Mouse (Mus musculus) heart, adult 18-20 months (tissue): ENCODE measurements at regions not wholly inside any gene's neighbourhood (a gene's known extent, or its start where the extent isn't known, plus 50 kb on each side); places are given as distances from the start of the nearest gene placed in this dataset.

ENCODE experiments used
- DNase-seq, 2 experiments: peaks; one replicate each; pipeline ENCODE4 v3.0.0; 2021 to 2022; ENCODE audit warnings: mixed read lengths in 1 of 2

DNA sequence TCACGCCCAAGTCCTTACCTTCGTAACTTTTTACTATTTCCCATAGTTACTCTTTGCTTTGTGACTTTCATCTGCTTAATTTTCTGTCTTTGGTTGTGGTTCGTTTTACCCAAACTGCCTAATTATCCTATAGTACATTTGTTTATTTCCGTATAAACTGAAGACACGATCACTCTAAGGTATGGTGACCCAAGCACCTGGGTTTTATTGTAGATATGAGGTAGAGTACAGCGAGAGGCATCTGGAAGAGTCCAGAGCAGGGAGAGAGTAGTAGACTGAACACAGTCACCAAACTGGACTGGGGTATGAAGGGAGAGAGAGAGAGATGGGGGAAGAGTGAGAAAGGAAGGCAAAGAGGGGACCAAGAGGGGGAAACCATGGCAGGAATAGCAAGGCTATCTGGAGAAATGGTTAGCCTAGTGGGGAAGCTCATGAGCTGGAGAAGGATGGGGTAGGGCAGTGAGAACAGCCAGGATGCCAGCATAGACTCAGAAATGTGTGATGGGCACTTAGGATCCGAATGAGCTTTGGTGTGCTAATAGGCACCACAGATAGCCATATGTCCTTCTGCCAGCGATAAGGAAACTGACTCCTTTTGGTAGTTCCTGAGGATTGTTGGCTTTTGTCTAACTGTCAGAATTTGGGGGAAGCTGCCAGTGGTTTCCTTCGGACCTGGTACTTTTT lies 197.9 kb upstream of the Hs6st1 start:
- no peak for DNase-seq

DNA sequence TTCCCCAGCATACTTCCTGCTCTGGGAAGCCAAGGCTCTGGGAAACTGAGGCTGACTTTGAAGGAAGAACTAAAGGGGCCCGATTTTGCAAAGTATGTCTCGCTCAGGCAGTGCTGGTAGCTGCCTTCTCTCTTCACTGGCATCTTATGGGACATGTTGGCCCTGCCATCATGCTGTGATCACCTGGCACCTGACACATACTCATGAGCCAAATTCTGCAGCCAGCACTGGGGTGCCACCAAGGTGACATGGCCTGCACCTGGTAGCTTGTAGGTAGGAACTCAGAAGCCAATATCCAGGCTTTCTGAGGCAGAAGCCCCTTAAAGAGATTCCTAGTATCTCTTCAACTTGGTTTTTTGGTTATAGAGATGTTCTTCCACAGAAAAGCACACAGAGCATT lies 195.2 kb upstream of the Hs6st1 start:
- no peak for DNase-seq

DNA sequence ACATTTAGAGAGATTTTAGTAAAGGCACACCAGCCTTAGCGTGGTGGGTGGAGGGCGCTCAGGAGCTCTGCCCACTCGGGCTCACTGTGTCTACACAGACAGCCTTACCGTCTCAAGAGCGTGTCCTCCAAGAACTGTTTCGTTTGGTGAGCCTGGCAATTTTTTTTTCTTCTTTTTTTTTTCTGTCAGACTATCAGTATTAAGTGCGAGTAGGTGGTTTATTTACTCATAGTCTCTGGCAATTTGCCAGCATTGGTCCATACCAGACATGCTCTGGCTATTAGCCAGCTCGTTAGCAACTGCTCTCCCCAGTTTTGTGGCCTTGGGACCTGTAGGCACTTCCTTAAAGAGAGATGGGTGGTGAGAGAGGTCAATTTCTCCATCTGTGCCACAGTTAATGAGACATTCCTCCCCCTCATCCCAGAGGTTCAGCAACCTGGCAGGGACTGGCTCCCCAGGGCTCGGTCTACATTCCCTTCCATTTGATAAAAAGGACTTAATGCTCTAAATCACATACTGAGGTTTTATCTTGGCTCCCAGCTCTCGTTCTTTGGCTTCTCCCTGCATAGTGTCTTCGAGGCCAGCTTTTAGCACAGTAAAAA lies 192.9 kb upstream of the Hs6st1 start:
- peak; percentile 36 to 78 for DNase-seq

DNA sequence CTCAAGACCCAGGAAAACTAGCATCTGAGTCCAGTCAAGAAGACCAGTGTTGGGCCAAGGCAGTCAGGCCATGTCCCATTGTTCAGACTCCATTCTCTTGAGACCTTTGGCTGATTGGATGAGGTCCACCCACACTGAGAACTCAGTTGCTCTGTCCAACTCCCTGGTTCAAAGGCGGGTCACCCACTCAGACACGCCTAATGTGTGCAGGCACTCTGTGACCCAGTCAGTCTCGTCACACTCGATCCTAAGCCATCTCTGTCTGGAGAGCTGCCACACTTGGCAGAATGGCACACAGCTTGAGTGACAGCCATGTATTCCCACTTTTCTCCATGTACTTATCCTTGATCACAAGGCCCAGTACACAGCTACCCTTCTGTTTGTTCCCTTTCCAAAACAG lies 189.8 kb upstream of the Hs6st1 start:
- peak; percentile 38 to 62 for DNase-seq

DNA sequence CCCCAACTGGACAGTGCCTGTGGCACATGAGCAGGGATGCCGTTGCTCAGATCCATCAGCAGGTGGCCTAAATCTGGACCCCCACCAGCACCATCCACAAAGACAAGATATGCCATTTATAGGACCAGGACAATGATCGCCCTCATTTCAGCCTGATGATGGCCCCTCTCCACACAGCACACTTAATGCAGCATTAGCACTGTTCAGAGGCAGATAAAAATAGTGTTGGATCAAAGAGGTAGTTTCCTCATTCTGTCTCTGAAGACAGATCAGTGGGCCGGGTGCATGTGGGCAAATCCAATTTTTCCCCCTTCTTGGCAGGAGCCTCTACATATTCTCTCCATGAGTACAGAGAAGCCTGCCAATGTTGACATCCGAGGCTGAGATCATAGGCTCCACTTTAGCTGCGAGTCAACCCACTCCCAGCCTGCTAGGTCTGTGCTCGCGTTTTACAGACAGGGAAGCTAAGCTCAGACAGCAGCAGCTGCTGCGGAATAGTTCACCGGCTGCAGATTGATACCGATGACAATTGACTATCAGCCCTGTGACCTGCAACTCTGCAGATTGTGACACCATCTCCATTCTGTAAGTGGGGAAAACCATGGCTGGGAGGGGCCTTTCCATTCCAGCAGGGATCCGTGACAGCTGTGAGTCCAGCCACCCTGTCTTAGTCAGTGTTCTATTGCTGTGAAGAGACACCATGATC lies 188.7 kb upstream of the Hs6st1 start:
- DNase-seq = peak; percentile 77 to 84

DNA sequence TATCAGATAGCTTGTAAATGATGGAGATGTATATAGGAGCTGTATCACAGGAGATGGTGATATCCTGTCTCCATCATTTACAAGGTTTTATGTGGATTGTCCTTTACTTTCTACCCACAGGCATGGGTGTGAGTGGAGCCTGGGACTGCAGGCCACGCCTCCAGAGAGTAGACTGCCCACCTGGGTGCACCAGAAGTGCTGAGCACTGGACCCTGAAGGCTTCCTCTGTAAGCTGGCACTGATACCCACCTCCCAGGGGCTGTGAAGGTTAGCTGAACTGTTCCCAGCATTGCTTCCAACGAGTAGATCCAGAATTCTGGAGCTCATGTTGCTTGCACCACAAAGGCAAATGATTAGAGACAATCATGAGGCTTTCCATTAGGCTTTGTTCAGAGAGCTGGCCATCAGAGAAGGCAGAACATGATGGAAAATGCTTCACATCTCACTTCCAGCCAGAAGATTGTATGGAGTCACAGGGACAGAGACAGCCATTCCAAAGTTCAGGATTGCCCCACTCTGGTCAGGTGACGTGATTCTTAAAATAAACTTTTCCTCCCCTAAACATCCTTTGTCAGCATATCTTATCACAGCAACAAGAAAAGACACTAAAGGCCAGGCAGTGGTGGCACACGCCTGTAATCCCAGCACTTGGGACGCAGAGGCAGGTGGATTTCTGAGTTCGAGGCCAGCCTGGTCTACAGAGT lies 187.5 kb upstream of the Hs6st1 start:
- no peak for DNase-seq

DNA sequence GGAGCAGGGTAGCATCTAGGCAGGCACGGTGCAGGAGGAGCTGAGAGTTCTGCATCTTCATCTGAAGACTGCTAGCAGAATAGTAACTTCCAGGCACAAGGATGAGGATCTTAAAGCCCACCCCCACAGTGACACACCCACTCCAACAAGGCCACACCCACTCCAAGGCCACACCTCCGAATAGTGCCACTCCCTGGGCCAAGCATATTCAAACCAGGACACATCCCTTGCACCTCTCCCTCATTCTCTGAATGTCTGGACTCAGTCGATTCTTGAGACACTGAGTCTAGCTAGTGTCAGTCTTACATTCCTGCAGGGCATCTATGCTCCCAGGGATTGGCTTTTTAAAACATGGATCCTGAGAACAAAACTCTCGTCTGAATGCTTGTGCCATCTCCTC lies 186.7 kb upstream of the Hs6st1 start:
- no peak for DNase-seq

DNA sequence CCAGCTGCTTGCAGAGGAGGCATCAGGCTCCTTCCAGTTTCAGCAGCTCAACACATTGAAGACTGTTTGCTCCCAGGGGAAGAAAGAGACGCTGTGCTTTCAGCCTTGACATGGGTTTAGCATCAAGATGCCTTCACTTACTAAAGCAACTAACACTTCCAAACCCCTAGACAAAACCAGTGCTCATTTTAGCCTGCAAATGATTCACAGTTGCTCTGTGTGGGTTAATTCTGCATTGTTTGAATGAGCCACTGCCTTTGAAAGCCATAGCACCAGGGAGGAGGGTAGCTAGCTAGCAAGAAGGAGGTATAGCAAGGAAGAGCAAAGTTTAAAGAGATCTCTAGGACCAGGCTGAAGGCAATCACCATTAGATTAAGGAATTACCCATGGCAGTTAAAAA lies 186.1 kb upstream of the Hs6st1 start:
- DNase-seq = no peak

DNA sequence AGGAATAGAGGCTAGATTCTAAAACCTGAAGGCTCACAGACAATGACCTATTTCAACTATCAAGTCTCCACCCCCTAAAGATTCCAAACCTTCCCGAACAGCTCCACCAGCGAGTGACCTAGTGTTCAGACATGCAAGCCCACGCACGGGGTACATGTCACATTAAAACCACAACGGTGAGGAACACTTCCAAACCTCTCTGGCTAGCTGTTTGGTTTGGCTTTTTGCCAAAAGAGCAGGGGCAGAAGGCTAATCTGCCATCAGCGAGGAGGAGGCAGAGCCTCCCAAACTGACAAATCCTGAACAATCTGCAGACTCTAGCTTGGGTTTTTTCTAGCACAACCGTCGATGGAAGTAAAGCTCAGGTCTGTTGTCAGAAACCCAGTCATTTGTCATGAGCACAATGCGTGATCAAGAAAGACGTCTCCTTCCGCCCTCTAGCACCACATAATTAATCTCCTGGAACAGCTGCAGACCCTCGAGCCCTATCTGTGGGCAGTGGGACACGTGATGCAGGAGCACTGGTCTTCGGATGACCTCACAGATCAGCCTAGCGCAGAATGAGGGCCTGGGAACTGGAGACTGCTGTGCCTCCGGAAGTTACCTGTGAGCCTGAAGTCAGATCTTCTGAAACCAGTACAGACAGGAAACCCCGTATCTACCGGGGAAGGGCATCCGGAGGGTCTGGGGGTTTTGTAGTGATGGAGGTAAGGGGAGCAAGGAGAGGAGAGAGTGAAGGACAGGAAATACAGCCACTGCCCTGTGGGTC lies 178.3 kb upstream of the Hs6st1 start:
- no peak for DNase-seq

DNA sequence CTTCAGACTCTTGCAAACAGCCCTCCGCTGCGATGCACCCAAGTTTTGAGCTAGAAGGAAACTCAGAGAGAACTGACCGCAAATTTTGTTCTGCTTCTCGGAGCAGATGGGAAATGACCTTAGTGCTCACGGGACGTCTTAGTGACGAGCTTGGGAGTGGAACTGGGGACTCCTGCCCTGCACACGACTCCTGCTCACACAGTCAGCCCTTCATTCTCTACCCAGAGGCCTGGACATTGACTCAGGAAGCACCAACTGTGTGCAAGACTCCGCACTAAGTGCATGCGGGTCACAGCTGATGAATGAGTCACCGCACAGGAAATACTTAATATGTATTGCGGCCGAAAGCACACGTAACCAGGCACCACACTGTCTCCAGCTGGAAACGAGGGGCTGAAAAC lies 177.7 kb upstream of the Hs6st1 start:
- peak in 1 of 2 experiments; percentile 6 for DNase-seq

DNA sequence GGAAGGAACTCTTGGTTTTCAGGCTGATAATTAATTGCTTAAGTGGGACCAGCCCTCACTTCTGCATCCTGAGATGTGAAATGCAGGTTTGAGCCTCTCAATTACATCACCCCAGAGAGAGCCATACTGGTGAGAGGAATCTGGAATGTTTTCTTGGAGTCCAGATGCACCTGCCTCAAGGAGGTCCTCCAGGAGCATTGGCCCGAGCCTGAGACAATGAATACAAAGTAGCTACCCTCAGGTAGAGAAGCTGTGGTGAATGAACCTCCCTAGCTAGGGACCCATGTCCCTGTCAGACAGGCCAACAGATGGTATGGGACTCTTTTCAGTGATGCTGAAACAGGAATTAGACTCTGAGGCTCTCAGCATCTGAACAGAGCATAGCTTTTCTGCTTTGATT lies 168.7 kb upstream of the Hs6st1 start:
- DNase-seq = no peak

DNA sequence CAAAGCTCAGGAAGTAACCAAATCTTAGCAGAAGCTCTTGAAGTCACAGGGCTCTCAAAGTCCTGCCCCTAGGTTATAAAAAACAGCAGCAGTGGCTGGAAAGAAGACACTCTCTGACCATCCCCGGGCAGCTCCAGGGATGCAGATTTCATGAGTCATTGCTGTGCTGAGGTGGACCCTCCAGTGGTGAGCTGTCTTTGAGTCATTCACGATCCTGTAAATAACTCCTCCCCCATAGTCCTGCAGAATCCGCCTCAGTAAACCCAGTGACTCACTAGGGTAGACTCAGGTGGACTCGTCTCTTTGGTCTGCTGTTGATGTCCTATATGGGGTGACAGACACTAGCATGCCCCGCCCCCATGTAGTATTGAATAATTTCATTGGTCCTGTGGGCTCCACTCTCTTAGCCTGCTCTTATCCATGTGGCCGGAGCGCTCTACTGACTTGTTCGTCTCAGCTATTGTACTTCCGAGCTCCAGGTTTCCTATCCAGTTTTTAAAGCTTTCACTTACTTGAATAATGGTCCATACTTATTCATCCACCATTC lies 164.1 kb upstream of the Hs6st1 start:
- DNase-seq = no peak

DNA sequence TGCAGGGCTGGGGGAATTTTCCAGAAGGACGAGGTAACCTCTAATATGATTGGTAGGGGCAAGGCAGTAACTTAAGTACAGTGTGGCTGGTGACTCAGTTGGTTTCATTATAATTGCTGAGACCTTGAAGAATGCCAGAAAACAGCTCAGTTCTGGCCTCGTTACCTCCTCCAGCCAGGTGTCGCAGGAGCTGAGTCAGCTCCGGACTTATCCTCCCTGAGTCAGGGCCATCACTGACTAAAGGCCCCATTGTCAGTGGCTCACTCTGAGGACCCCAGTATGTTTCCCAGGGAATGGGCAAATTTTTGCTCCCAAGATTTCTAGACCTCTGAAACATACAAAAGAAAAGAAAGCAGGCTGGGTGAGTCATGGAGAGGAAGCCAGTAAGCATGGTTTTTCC lies 154.6 kb upstream of the Hs6st1 start:
- no peak for DNase-seq

DNA sequence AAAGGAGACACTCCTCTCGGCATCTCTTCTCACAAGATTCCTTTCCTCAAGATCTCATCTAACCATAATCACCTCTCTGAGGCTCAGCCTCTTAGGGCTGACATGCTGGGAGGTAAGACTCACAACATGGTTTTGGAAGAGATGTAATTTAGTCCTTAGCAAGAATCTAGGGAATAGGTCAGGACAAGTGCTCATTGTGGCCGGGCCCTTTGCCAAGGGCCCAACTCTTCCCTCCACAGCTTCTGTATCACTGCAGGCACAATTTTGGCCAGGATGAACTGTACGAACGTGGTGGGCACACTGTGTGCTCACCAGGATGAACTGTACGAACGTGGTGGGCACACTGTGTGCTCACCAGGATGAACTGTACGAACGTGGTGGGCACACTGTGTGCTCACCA lies 154.0 kb upstream of the Hs6st1 start:
- peak; percentile 20 to 42 for DNase-seq

DNA sequence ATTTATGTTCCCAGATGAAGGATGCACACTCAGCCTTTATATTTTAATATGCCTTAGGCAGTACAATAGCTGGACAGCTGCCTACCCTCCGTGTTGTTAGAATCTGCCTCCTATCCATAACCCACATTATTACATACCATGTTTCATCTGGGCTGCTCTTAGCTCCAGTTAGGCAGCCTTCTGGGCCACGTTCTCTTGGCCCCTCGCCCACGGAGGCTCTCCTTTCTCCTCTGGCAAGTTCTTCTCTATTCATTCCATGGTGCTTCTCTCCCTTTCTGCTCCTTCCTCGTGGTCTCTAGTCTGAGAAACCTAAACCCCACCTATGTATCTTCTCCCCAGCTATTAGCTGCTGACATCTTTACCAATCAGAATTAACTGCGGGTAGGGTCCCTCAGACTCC lies 152.7 kb upstream of the Hs6st1 start:
- DNase-seq = no peak

DNA sequence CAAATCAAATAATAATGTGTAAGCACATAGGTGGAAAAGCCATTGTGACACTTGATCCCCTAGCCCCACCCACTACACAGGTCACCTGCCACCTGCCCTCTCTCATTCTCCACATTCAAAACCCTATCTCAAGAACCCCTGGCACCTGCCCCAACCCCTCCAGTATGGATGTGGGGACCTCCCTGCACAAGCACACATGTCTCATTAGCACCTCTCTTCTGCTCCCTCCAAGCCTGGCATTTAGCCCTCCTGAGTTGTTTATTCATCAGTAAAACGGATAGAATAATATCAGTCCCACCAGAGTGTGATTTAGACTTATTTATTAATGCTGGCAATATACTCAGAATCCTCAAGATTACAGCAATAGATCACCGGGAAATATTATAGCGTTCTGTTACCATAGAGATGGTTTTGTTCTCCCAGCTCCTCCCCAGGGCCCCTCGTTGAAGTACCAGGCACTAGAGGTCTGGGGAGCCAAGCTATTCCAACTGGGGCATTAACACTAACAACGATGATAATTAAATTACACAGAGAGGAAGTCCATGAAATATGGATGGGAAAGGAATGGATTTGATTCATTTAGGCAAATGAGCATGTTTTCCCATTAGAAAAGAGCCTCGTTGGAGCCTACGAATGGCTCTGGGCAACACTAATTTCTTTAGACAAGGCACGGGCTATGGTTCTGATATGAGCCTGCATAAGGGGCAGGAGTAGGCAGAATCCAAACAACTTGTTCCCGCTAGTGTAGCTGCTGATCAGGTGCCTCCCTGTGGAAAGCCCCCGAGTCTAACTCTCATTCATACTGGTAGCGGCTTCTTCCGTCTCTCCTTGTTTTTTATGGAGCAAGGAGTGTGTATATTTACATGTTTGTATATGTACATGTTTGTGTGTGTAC lies 148.1 kb upstream of the Hs6st1 start:
- DNase-seq = no peak

DNA sequence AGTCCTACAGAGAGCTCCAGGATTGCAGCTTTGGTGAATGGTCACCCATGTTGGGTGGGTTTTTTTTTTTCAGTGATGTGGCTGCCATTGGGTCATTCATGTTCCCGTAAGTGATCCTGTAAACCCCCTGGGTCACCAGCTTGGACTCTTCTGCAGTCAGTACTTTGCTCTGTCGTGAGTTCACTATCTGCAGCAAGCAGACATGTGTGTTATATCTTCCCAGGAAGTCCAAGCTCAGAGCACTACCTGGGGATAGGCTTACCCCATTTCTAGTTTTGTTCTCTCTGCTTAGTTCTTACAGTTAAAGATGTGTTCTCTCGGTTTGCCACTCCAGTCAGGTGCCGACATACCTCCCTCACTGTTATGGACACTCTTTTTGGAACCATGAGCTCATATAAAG lies 143.4 kb upstream of the Hs6st1 start:
- DNase-seq = no peak

DNA sequence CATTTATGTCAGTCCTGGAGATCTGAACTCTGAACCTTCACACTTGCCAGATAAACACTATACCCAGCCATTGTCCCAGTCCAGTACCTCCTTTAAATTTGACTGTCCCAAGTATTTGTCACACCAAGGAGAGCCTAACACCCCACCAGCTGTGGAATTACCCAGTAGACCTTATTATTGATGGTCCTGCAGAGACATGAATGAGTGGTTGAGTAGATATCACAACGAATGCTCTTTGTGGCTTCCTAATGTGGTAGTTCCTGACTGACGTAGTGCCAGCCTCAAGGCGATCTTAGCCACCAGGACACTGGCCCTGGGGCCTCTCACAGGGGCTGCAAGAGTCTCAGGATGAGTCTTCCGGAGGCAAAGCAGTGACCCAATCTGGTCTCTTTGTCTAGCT lies 142.9 kb upstream of the Hs6st1 start:
- no peak for DNase-seq

DNA sequence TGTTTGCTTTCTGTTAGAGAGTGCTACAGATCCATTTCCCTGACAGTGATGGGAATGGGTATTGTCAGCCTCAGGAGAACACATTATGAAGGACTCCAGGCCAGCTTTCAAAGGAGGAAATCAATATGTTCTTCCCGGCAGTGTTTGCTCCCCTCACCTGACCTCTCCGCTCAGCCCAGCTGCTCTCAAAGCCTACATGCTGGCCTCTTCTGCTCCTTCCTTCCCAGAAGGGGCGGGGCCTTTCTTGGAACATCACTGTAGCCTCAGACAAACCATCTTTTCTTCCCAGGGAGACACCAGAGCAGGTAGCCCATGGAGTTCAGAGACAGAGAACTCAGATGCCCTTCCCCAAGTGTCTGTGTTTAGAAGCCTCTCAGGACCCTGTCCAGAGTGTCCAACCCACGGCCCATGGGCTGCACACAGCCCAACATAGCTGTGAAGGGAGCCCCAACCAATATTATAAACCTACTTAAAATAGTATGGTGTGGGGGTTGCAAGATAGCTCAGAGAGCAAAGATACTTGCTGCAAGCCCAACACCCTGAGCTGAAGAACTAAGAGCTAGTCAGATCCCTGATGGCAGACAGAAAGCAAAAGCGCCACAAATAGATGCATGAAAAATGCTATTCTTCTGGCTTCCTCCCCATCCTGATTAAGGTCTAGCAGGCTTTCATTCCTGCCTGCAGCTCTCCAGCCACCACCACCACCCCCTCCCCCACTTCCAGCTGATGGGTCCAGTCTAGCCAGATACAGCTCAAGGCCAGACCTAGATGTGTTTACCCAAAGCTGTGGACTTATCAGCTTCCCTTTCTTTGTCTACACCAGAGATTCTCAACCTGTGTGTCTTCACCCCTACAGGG lies 141.8 kb upstream of the Hs6st1 start:
- peak in 1 of 2 experiments; percentile 14 for DNase-seq

DNA sequence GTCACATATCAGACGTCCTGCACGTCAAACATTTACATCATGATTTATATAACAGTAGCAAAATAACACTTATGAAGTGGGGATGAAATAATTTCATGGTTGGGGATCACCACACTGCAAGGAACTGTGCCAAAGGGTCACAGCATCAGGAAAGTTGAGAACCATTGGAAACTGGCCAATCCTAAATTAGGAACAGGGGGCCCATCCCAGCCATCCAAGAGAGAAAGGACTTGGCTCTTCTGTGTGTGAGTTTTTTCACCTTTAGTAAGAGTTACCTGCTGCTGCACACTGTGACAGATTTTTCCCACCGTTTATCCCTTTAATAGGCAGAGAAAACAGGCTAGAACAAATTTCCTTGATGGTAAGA lies 141.2 kb upstream of the Hs6st1 start:
- no peak for DNase-seq
